In the genomic region with DNA sequence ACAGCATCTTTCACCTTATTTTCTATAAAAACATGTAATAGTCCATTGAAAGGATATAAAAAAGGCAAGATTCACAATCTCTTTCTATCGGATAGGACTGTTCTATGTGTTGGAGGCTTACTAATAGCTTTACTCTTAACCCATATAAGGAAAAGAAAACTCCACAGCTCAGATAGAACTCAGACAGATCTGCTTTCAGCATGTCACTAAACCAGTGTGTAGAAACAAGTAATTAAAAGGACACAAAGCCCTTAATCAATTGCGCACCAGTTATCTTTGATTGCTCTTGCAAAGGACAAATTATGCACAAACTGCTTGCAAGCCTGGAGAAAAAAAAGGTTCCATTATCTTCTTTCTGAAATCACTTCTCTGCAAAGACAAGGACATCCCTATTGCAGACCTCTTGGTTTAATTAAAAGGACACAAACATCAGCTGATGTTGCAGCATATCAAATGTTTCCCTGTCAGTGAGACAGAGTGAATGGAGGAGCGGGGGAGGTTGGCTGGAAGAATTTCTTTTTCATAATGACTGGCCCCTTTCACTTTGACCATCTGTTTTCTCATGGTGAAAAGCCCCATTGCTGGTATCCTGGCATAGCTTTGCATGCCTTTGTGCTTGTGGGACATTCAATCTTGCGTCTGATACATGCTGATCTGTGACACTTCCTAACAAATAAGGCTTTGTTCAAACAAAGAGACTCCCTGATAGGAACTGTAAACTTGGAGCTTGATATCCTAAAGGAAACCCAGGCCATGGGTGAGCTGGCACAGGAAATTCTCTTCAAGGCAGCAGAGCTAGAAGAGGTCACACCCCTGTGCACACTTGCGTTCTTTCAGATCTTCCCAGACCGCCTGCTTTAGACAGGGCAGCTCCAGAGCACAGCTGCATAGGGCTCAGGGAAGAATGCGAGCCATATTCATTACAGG, we compare ENCODE assay signal across 8 mouse cellular contexts.
DNase-seq lines count a peak whose midpoint lies in the region; ATAC-seq lines count a peak whose summit lies in the region.

No protein-coding gene starts in this region.

- 16% methylated on average over 7 of the region's 7 CpGs for WGBS in hindbrain, embryonic 10.5 days
- WGBS in midbrain, embryonic 10.5 days = 21% methylated on average over 7 of the region's 7 CpGs

- H3K4me1 ChIP-seq in hindbrain, embryonic 10.5 days (replicated peaks) = peaks cover 67% of the 10 kb centered on the region
- peaks cover 67% of the 10 kb centered on the region for H3K4me1 ChIP-seq in midbrain, embryonic 10.5 days

- ATAC-seq in erythroid progenitor cell, adult 5-6 weeks (replicated peaks; ENCODE audit: low FRiP score, poor library complexity, severe bottlenecking) = no peak

- H3K27ac ChIP-seq in hindbrain, embryonic 10.5 days = peak overlapping the region; percentile 84
- peak overlapping the region; percentile 79 for H3K27ac ChIP-seq in midbrain, embryonic 10.5 days (replicated peaks)

- peaks cover 5% of the 10 kb centered on the region; the same call in 1 of the 2 replicates for H3K9me3 ChIP-seq in hindbrain, embryonic 10.5 days
- peaks cover 5% of the 10 kb centered on the region for H3K9me3 ChIP-seq in midbrain, embryonic 10.5 days (replicated peaks)

- no peak overlapping the region for H3K4me3 ChIP-seq in hindbrain, embryonic 10.5 days
- H3K4me3 ChIP-seq in midbrain, embryonic 10.5 days = peak overlapping the region; percentile 4; the same call in 1 of the 2 replicates

- intact Hi-C loops in left cerebral cortex, postnatal 36 days (cut with DNase I) = no loop called here

- DNase-seq in left cerebral cortex, adult 11 months (ENCODE audit: low spot score) = peak; percentile 16
- no peak for DNase-seq in left cerebral cortex, postnatal 36 days (ENCODE audit: low spot score in 2 of 2)
- peak; percentile 59 for DNase-seq in fibroblast of lung, adult 2 months (ENCODE audit: low read depth)
- peak; percentile 75 for DNase-seq in hindbrain, embryonic 10.5 days (ENCODE audit: low spot score)
- peak; percentile 25 to 61 for DNase-seq in layer of hippocampus, postnatal 14 days (ENCODE audit: low spot score in 2 of 2)
- DNase-seq in midbrain, embryonic 10.5 days (ENCODE audit: low spot score) = peak; percentile 55
- DNase-seq in urinary bladder, postnatal 36 days (ENCODE audit: low spot score in 2 of 2) = no peak

- H3K36me3 ChIP-seq in hindbrain, embryonic 10.5 days = 0 out of 2 replicates have a peak, but pooled peaks cover 2% of the 10 kb centered on the region
- H3K36me3 ChIP-seq in midbrain, embryonic 10.5 days = 0 out of 2 replicates have a peak, but pooled peaks cover 1% of the 10 kb centered on the region

- H3K27me3 ChIP-seq in hindbrain, embryonic 10.5 days (ENCODE audit: insufficient read depth, poor library complexity, severe bottlenecking) = 0 out of 2 replicates have a peak, but pooled peaks cover 5% of the 10 kb centered on the region
- no peaks in the 10 kb centered on the region for H3K27me3 ChIP-seq in midbrain, embryonic 10.5 days (ENCODE audit: low read depth, poor library complexity, severe bottlenecking)

Comparison
In these comparisons a context has a peak if more than half of its experiments do, and no peak if none do; other contexts are left out.
1. DNase-seq: peak in left cerebral cortex, adult 11 months (single experiment), fibroblast of lung, adult 2 months (single experiment), hindbrain, embryonic 10.5 days (single experiment), layer of hippocampus, postnatal 14 days (2 of 2) and midbrain, embryonic 10.5 days (single experiment); none in left cerebral cortex, postnatal 36 days (0 of 2) and urinary bladder, postnatal 36 days (0 of 2).